Mouse (Mus musculus): Measurements from ENCODE around the gene Kpnb1.

Gene Kpnb1

DNA sequence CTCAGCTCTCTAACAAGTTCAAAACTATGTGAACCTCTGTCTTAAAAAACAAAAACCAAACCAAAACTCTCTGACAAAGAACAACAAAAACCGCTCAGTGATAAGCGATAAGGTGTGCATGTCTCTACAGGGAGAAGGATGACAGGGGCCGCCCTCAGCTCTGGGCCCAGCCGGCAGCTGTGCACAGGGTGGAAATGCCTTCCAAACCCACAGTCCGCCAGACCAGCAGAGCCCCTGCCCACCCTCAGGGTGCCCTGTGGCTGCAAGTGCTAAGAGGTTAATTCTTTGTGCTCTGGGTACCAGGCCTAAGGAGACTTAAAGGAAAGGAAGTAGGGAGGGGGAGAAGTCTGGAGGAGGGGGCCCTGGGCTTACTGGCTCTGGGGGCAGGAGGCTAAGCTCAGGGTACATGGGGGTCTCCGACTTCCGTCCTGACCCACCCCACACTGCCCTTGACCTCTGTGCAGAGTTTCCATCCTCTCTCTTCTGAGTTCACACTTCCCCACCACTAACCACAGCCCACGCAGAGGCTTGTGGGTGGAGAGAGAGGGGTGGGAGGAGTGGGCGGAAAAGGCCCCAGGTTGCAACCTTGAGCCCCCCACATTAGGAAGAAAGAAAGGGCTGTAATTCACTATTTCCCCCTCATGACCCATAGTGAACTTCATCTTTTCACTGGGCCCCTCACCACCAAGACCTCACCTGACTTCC lies 44.3 kb downstream of the Kpnb1 start:
- DNase-seq (ENCODE audit: low read depth in 1 of 2, low spot score in 2 of 2), result no peak

DNA sequence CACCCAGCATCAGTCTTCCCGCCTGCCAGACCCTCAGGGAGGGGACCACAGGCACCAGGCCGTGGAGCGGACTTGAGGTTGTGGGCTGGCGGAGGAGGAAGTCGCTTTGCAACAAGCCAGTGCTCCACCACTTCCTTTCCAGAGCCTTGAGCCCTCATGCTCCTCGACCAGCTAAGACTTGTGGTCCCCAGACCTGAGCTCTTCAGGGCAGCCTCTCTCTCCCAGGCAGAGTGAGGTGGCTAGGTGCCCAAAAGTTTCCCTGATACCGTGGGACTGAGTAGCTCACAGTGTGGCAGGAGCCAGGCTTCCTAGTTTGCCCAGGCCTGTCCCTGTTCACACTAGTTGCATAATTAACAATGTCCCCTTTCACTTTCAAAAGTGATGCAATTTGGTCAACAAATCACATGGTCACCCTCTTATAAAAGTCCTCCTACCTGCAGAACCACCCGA lies 45.5 kb downstream of the Kpnb1 start:
- peak; percentile 44 to 72 for DNase-seq (ENCODE audit: low read depth in 1 of 2, low spot score in 2 of 2)

DNA sequence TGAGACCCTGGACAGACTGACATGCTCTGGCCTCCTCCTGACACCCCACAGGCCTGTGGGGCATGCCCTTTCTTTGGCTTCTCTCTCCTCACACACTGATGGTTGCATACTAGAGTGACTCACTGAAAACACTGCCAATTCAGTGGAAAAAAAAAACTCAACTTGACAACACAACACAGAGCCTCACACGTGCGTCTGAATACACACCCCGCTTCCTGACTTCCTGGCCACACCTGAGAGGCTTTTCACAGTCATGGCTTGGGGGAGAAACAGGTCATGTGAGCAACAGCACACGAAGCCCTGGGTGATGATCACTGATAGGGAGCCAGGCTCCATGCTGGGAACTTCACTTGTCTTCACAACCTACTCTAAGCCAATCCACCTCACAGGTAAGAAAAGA lies 46.9 kb downstream of the Kpnb1 start:
- no peak for DNase-seq (ENCODE audit: low read depth in 1 of 2, low spot score in 2 of 2)

DNA sequence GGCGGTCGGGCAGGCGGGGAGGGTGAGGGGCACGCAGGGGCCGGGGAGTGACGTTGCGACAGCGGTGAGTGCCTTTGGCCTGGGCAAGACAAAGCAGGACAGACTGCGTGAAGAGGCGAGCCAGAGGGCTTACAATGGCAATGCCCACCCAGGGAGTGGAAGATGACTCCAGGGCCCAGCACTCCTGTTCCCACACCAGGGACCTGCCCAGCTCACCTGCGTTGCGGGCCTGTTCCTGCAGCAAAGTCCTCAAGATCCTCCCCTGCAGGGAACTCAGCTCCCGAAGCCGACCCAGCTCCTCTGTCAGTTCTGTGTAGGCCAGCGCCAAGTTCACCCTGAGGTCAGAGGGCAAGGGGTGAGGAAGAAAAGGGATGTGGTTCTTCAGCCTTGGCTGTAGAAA lies 48.4 kb downstream of the Kpnb1 start:
- DNase-seq (ENCODE audit: low read depth in 1 of 2, low spot score in 2 of 2), result no peak

DNA sequence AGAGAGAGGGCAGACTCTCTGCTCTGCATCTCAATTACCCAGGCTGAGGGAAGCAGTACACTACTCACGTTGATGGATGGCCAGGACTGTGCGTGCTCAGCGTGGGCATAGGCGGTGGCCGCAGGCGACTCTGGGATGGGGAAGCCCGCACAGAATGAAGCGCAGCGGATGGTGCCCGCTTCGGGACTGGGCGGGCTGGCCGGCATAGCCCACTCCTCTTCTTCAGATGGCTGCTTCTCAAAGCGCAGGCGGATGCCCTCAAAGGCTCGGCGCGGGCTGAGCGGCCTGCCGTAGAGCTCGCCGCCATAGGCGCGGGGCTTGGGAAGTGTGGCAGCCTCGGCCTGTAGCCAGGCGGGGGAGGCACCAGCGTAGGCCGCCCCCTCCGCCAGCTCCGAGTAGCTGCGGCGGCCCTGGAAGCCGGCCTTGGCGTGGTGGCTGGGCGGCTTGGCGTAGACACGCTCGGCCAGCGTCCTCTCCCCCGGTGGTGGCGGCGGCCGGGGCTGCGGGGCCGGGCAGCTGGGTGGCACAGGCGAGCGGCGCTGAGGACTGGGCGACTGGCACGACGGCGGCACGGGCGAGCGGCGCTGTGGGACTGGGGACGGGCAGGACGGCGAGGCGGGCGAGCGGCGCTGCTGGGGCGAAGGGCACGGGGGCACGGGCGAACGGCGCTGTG lies 49.0 kb downstream of the Kpnb1 start:
- no peak for DNase-seq (ENCODE audit: low read depth in 1 of 2, low spot score in 2 of 2)

DNA sequence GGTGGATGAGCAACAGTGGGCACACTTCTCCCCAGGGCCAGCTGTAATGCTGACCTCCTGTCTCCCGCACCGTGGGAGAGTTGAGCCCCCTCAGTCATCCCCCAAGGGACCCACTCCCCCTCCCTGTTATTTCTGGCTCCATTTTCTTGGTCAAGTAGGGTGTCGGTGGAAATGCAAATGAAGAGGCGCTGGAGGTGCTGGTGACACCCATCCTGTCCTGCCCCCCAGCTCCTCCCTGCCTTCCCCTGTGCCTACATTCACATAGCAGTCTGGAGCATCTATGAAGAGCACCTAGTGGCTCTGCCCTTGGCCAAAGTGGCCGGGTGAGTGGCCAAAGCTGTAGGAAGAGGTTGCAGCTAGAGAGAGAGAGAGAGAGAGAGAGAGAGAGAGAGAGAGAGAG lies 54.4 kb downstream of the Kpnb1 start:
- DNase-seq (ENCODE audit: low read depth in 1 of 2, low spot score in 2 of 2), result no peak

DNA sequence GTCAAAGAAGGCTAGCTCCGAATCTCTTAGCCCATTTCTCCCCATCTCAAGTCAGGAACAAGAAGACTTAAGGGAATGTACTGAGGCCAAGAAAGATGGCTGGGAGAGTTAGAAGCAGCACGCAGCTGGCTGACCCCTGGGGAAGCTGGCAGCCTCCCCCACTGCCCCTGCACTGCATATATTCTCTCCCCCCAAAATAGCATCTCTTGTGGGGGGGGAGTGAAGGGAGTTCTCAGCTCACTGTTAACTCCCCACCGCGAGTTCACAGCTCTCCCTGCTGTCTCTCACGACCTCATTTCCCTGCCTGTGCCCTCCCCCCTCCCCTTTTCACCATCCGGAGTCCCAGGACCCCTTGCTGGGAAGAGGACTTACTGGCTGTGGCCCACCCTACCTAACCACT lies 55.5 kb downstream of the Kpnb1 start:
- no peak for DNase-seq (ENCODE audit: low read depth in 1 of 2, low spot score in 2 of 2)

DNA sequence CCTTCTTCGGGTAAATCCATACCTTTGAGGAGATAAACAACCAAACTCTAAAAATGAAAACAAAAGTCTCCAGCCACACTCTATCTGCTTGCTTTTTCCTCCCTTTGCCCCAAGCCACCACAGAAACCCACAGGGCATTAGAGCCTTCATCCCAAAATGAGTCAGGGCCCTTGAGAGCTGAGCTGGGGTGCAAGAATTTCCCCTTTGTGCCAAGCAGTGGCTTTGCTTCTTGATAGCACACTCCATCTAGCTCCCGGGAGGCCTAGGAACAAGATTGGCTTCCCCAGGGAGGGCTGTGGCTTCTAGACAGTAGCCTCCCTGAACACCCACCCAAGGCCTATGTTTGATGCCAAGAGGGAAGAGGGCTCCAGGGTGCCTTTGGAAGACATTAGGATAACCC lies 56.0 kb downstream of the Kpnb1 start:
- DNase-seq (ENCODE audit: low read depth in 1 of 2, low spot score in 2 of 2), result no peak

DNA sequence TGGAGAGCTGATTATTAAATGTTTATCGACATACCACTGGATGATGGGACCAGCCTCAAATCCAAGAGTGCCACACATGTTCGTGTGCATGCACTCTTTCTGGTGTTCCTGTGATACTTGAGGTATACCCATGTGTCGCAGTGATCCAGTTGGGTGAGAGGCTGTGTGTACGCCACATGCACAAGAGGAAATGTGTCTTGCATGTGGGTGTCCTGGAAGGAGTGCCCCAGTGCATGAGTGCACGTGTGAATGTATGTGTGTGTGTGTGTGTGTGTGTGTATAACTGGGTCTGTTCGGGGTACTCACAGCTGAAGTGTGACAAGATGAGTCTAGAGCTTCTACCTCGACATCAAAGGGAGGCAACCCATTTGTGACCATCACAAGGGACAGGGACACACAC lies 57.4 kb downstream of the Kpnb1 start:
- no peak for DNase-seq (ENCODE audit: low read depth in 1 of 2, low spot score in 2 of 2)

DNA sequence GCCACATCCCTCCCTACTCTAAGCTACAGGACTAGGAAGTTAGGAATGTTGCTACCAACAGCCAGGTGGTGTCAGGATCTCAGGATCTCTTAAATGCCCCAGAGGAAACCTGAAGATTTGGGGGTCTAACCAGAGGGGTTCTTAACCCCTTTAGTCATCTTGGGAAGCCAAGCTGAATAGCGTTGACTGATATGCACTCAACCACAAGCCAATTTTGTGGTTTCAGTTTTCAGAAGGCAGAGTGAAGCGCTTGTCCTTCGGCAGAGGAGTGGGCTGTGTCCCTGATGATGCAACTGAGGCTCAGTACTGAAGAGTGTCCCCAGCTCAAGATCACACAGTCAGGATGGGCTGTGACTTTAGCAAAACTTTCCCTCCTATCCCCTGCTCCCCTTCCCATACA lies 58.7 kb downstream of the Kpnb1 start:
- no peak for DNase-seq (ENCODE audit: low read depth in 1 of 2, low spot score in 2 of 2)

DNA sequence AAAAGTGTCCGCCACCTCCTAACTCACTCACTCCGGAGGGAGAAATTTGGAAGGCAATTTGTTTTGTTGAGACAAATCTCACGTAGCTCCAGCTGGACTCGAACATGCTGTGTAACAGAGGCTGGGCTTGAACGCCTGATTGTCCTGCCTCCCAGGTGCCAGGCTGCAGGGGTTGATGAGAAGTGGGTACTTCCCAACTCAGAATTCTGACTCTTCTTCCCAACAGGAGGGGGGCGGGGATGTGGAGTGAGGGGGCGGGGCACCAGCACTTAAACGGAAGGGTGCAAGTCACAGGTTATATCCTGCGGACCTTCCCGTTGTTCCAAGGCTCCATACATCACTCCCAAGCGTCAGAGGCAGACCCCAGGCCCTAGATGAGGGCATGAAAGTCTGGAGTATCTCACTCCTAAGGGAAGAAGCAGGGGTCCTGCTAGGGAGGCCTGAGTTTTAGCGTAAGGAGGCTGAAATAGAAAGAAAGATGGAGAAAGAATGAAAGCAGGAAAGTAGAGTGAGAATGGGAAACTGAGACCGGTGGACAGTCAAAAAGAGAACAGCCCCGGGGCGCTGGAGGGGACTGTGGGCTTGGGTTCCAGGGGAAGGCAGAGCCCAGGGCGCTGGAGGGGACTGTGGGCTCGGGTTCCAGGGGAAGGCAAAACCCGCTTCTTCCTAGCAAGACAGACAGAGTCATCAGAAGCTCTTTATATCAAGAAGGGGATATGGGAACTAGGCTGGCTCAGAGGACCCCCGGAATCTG lies 60.0 kb downstream of the Kpnb1 start:
- no peak for DNase-seq (ENCODE audit: low read depth in 1 of 2, low spot score in 2 of 2)

DNA sequence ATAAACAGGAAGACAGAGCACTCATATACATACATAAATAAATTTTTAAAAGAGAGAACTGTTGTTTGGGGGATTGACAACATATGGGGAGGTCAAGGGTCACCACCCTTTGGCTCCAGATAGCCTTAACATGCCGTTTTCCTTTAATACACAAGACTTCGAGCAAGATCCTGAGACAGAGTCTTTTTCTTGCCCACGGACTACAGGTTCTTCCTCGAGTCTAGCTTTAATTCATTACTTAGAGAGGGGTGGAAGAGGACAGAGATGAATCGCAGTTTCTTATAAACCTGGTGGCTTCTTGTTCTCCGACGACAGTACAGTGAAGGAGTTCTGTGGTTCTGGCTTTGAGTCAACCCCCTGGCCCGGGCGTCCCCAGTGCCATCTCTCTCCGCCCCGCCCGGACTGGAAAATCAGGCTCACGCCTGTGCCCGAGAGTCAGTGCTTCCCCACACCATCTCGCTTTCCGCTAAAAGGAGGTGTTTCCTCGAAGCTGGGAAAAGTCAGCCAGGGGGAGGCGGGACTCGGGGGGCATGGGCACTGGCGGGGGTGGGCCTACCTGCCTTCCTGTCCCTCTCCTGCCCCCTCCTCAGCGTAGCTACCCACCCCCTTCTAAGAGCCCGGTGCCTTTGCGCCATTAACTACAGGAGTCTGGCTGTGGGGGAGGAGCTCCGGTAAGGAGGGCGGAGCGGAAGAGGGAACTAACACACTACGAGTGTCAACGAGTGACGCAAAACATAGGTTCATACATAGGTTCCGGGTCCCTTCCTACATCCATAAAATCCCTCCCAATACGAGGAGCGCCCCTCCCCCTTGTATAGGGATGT lies 60.8 kb downstream of the Kpnb1 start:
- DNase-seq (ENCODE audit: low read depth in 1 of 2, low spot score in 2 of 2), result peak in 1 of 2 experiments; percentile 63

DNA sequence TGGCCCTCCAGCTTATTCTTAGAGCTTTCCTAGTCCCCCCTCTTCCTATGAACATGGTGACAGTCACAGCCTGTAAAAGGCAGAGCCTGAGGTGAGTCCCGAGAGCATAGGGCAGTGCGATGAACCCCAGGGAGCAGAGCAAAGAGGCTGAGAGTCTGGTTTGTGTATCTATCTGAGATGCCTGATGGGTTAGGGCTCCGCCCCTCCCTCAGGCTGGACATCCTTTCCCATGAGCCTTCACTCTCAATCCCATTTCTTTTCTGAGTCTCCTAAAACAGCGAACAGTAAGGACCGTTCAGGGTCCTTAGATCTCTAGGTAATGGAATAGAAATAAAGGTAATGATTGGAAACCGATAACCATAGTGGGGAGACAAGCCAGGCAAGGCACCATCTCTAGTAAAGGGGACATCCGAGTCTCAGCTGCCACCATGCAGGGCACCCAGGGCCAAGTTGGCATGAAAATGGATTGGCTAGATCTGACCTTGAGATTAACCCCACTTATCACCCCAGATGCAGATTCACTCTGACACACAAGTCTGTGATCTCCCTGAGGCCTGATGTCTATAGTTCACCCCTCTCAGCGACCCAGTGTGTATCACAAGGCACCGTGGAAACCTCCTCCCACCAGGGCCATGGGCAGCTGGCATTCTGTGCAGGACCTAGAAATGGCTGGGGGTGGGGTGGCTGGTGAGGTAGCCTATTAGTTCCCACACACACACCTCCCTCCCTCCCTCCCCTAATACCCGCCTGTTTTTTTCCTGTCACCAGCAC lies 63.2 kb downstream of the Kpnb1 start:
- DNase-seq (ENCODE audit: low read depth in 1 of 2, low spot score in 2 of 2), result no peak

DNA sequence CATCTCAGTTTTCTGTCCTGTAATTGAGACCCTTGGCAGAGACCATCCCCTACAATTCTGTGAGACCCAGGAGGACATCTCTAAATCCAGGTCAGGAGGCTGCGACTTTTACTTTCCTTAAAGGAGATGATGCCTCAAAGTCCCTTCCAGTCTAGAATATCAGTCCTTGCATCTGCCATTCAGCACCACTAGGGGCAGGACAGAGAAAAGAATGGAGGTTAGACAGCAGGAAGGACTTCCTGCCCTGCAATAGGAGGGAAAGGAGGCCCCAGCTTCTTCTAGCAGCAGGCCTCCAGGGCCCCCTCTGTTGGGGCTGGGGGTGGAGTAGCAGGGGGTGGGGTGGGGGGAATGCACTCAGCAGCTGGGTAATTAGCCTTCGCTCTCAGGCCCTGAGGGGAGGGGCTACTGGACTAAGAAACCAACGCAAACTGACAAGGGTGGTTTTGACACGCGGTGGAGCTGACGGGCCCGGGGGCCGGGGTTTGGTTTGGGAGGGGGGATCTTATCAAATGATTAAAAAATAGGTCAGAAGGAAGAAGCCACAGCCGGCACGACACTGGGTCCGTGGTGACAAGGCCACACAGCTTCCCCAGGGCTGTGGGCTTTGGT lies 64.3 kb downstream of the Kpnb1 start:
- DNase-seq (ENCODE audit: low read depth in 1 of 2, low spot score in 2 of 2), result no peak

DNA sequence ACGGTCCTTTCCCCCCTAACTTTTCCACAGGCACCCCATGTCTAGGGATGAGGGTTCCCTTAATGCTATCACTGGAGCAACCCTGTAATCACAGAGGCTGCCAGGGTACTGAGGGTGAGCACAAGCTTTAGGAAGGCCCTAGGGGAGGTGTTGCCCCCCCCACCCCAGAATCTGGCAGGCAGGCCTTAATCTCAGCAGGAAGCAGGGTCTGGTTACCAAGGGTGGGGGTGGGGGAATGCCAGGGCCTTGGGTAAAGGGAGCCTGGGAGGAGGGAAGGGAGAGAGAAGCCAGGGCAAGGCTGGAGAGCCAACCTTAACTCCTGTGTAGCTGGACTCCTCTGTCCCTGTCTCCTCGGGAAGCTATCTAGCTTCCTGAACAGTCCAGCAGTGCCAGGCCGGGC lies 67.0 kb downstream of the Kpnb1 start:
- DNase-seq (ENCODE audit: low read depth in 1 of 2, low spot score in 2 of 2), result no peak

DNA sequence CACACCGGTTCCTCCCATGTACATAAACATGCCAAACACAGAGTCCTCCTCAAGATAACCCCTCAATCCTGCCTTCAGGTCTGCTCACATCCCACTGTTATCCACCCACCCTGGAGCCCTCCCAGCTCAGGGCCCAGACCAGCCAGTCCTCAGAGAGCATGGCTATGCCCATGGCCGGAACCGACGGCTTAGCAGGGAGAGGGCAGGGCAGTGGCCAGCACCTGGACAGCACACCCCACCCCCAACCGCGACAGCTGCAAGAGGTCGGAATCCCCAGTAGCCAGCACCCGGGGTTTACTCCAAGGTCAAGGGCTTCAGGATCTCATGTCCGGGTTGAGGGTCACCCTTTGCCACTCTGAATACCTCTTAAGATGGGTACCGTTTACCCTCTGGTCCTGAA lies 67.5 kb downstream of the Kpnb1 start:
- DNase-seq (ENCODE audit: low read depth in 1 of 2, low spot score in 2 of 2), result no peak

DNA sequence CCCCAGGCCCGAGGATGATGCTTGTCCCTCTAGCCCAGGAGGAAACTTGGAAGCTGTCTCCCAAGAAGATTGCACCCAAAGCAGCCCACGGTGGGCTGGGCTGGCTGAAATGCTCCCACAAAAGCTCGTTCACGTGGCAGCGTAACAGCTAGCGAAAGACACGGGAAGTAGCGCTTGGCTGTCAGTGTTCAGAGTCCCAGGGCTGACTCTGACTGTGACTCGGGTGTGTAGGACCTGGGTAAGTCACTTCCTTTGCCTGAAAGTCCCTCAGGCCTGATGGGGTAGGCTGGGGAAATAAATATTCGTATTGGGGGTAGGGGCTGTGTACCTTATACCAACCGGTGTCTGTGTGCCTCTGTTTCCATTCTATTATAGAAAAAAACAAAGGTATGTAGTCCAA lies 71.9 kb downstream of the Kpnb1 start:
- no peak for DNase-seq (ENCODE audit: low read depth in 1 of 2, low spot score in 2 of 2)

DNA sequence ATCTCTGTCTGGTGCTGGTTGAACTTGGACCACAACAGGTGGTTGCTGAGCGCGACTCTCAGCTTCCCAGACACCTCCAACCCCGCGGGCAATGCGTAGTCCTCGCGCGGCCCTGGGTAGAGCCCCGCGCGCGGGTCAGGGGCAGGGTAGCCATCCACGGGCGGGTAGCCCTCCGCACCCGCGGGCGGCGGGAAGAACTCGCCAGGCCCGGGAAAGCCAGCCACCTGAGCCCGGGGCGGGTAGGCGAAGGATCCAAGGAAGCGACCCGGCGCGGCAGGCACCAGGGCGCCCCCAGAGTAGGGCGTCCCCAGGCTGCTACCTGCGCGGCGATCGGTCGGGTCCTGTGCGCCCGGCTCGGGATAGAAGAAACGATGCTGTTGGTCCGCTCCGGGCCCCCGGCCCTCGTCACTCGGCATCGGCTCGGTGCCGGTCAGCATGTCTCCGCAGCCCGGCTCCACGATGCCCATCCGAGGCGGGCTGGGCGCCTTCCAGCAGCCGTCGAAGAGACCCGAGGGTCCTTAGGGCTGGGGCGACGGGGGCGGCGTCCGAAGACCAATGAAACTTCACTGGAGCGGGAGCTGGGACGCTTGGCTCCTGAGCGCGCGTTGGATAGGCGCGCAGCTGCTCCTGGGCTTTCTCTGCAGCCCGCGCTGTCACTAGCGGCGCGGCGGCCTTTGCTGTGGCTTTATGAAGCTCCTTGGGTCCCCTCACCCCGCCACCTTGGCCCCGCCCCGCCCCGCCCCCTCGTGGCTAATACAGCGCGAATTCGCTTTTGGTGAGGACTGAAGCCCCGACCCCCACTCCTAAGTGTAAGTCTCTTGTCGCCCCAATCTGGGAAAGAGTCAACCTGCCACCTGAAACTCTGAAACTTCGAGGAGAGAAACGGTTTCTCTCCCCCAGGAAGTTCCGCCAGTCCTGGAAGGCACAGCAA lies 72.7 kb downstream of the Kpnb1 start, which contains the start of gene Tbx21:
Tbx21 (minus strand) TSS at position 661 of the 931 bp plus-strand sequence.
- DNase-seq (ENCODE audit: low read depth in 1 of 2, low spot score in 2 of 2), result no peak

DNA sequence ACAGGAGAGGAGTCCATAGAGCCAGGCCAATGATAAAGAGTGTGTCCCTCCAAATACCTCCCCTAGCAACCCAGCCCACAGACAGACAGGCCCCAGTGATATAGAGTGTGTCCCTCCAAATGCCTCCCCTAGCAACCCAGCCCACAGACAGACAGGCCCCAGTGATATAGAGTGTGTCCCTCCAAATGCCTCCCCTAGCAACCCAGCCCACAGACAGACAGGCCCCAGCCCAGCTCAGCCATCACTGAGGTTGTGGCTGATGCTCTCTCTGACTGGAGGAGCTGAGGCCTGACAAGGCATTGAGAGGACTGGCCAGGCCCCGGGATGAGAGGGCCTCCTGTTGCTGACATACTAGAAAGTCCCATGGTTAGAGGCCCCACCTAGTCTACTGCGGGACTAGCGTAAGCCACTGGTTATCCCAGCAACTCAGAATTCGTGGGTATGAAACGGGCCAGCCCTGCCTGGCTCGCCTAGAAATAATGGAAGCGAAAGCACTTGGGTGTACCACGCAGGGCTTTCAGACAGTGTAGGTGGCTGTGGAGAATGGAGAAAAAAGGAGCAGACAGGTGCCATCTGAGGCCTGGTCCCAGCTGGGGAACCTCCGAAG lies 75.1 kb downstream of the Kpnb1 start:
- no peak for DNase-seq (ENCODE audit: low read depth in 1 of 2, low spot score in 2 of 2)
